Mouse (Mus musculus) embryonic facial prominence, embryonic 13.5 days (tissue): ENCODE results near the gene Olfr1336. TPM values are rescaled to one million over a fixed set of nuclear protein-coding genes. Genes with fewer than 3 reads are reported as not detected.
A peak's percentile ranks its signal among the peaks of the same experiment; 100 is the strongest.

Experiments used
- ATAC-seq: fragments of 200-750 bp; cut with Nextera tagmentation; 2 replicates; pipeline ENCODE4 v1.8.0; 2017; ENCODE audit warnings: low read depth; ENCODE audit not compliant: insufficient number of reproducible peaks, insufficient read depth, low FRiP score, low TSS enrichment
- H3K27ac ChIP-seq: fragments of 300-500 bp; sonication (generic); 2 replicates; pipeline ENCODE4 v1.5.1; 2015; ENCODE audit warnings: moderate library complexity, mild to moderate bottlenecking, inconsistent platforms
- H3K27me3 ChIP-seq: fragments of 300-500 bp; sonication (generic); 2 replicates; pipeline ENCODE4 v1.6.1; 2015; ENCODE audit warnings: mild to moderate bottlenecking, inconsistent platforms
- H3K36me3 ChIP-seq: fragments of 300-500 bp; sonication (generic); 2 replicates; pipeline ENCODE4 v1.6.1; 2015; ENCODE audit warnings: mild to moderate bottlenecking, inconsistent platforms
- H3K4me1 ChIP-seq: fragments of 300-500 bp; sonication (generic); 2 replicates; pipeline ENCODE4 v1.6.1; 2015; ENCODE audit warnings: inconsistent platforms
- H3K4me2 ChIP-seq: fragments of 300-500 bp; sonication (generic); 2 replicates; pipeline ENCODE4 v1.6.1; 2015; ENCODE audit warnings: moderate library complexity, mild to moderate bottlenecking, inconsistent platforms
- H3K4me3 ChIP-seq: fragments of 300-500 bp; sonication (generic); 2 replicates; pipeline ENCODE4 v1.5.1; 2015; ENCODE audit warnings: mild to moderate bottlenecking, inconsistent platforms
- H3K9ac ChIP-seq: fragments of 300-500 bp; sonication (generic); 2 replicates; pipeline ENCODE4 v1.6.1; 2015; ENCODE audit warnings: mild to moderate bottlenecking, inconsistent platforms
- H3K9me3 ChIP-seq: fragments of 300-500 bp; sonication (generic); 2 replicates; pipeline ENCODE4 v1.6.1; 2016; ENCODE audit warnings: inconsistent platforms
- WGBS: fragments of 180-500 bp; shearing (Covaris S2); methylation state at CpG from one replicate; pipeline ENCODE4 v1.1.7; 2015; ENCODE audit warnings: mixed read lengths; 5-methylcytosine and 5-hydroxymethylcytosine counted together
- polyA plus RNA-seq: library from polyadenylated mRNA; unstranded; fragments of >200 nt; fragmentation: Nextera tagmentation; extraction: Ambion mirVana; gene quantifications from 2 replicates; pipeline ENCODE4 v1.2.1, GENCODE M21; 2015

The Olfr1336 gene
- polyA plus RNA-seq, result not detected in 2 replicates

DNA sequence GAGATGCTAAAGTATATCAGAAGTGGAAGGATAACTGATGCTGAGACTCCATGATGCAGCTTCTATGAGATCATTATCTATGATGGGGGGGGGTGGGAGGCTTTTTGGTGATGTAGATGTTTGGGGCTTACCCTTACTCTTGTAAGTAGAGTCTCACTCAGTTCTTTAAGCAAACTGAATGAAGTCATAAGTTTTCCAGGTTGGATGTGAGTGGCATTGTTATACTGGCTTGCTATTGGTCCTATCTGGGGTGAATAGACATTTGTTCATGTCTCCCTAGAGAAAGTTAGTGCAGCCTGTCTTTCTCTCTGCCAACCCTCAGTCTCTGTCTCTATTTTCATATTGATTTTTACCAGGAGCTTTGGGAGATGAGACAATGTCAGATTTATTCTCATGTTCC lies at the start of gene Olfr1336:
Gene Olfr1336 (plus strand): TSS at position 301 of the 400 bp plus-strand sequence.
- Histone ChIP-seq H3K4me2 (no peak within 1 kb of the TSS), H3K4me1 (no peaks in the 10 kb centered on the region), H3K36me3 (no peaks in the 10 kb centered on the region), H3K27ac (no peak within 1 kb of the TSS), H3K4me3 (no peak within 1 kb of the TSS), H3K9ac (no peak within 1 kb of the TSS), H3K9me3 (peaks cover 5% of the 10 kb centered on the region; the same call in 1 of the 2 replicates), H3K27me3 (no peaks in the 10 kb centered on the region)
- ATAC-seq, result no peak

DNA sequence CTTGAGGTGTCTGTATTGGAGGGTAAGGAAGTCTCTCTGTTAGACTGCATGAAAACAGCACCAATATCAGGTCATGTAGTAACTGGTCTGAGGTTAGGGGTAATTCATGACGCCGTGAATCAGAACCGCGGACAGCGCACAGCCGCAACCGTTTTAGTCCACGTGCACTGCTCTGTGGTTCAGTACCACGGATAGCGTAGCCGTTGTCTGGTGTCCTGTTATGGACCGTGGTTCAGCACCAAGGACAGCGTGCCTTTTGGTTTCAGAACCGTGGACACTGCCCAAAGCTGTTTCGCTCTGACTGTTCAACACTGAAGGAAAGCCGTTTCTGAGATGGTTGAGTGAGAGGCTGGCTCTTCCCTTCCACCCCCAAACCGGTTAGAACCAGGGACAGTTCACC lies 45.9 kb upstream of the Olfr1336 start, which contains the start of gene Gm20715:
Gene Gm20715 (plus strand): TSS at position 235 of the 400 bp plus-strand sequence.
- H3K4me3 ChIP-seq, result no peak within 1 kb of the TSS
- no peaks in the 10 kb centered on the region; the same call in 1 of the 2 replicates for H3K27me3 ChIP-seq
- no peak within 1 kb of the TSS for H3K27ac ChIP-seq
- WGBS, result under 1% methylated on average over 17 of the region's 17 CpGs
- H3K4me2 ChIP-seq, result no peak within 1 kb of the TSS
- no peak within 1 kb of the TSS for H3K9ac ChIP-seq
- peak; percentile 88 for ATAC-seq
- H3K36me3 ChIP-seq, result no peaks in the 10 kb centered on the region
- H3K9me3 ChIP-seq, result no peaks in the 10 kb centered on the region
- H3K4me1 ChIP-seq, result no peaks in the 10 kb centered on the region

DNA sequence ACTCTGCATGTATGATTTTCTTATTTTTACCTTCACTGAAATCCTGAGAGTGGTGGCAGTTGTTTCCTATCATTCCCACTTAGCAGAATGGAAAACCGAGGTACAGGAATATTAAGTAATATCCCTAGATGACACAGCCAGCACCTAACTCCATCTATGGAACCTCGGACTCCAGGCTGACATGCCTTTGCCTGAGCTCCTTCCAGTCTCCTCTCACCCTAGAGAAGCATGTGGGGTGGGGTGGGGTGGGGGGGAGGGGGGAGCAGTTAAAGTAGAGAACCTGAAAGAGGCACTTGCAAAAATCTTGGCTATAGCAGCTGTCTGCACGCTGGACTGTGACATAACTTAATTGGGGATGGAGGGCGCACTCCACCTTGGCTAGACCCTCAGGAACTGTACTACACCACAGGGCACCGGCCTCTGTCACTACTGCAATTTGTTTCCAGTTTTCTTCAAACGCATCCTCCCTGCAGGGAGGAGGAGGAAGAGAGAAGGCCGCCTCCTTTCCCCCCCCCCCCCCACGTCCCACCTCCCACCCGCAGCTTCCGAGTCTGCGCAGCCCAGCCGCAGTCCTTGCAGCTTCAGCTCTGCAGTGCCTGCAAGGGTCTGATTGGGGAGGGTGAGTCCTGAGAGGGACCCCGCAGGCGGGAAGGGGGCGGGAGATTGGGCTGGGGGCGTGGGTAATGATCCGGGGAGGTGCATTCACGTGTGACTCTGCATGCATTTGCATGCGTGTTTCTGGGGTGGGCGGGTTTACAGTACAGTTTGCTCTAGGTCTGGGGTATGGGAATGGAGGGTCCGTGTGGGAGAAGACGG lies 41.1 kb upstream of the Olfr1336 start:
- Histone ChIP-seq H3K9ac (no peak overlapping the region), H3K27me3 (no peaks in the 10 kb centered on the region; the same call in 1 of the 2 replicates), H3K36me3 (no peaks in the 10 kb centered on the region), H3K4me2 (no peak overlapping the region), H3K4me3 (no peak overlapping the region), H3K9me3 (no peaks in the 10 kb centered on the region), H3K27ac (no peak overlapping the region), H3K4me1 (no peaks in the 10 kb centered on the region)
- no peak for ATAC-seq
- WGBS, result 10% methylated on average over 21 of the region's 22 CpGs

DNA sequence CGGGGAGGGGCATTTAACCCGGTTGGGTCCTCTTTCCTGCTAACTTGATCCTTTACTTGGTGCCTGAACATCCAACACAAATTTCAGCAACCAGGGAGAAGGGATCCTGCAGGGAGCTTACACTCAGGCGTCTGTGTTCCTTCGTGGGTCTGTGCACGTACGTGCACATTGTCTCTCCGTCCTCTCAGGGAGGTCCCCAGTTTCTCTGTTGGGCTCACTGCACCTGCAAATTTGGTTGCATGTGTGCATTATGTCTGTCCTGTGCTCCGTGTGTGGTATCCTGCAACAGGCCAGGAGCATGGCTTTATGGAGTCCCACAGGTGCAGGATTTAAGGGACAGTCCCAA lies 40.6 kb upstream of the Olfr1336 start:
- no peak for ATAC-seq
- H3K4me1 ChIP-seq, result no peaks in the 10 kb centered on the region
- 22% methylated on average over 8 of the region's 8 CpGs for WGBS
- no peak overlapping the region for H3K9ac ChIP-seq
- no peaks in the 10 kb centered on the region; the same call in 1 of the 2 replicates for H3K27me3 ChIP-seq
- no peaks in the 10 kb centered on the region for H3K9me3 ChIP-seq
- no peaks in the 10 kb centered on the region for H3K36me3 ChIP-seq
- no peak overlapping the region for H3K4me2 ChIP-seq
- no peak overlapping the region for H3K4me3 ChIP-seq
- no peak overlapping the region for H3K27ac ChIP-seq

DNA sequence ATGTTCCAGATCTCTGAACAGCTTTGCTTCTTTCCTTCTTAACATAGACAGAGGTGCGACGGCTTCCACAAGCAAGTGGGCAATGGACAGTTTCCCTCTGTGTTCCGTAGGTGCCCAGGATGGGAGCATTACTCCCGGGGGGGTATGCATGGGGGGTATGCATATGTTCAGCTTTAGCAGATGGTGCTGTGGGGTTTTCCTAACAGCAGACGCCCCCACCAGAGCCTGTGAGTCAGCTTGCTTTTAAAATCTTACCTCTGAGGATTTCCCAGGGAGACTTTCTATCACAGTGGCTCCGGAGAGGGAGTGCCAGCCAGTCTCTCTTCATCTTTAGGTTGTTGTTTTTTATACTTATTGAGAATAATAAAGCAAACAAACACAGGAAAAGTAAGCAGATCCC lies 36.1 kb upstream of the Olfr1336 start:
- Histone ChIP-seq H3K9ac (no peak overlapping the region), H3K27ac (no peak overlapping the region), H3K4me3 (no peak overlapping the region), H3K4me2 (no peak overlapping the region), H3K4me1 (no peaks in the 10 kb centered on the region), H3K27me3 (no peaks in the 10 kb centered on the region; the same call in 1 of the 2 replicates), H3K9me3 (no peaks in the 10 kb centered on the region), H3K36me3 (no peaks in the 10 kb centered on the region)
- ATAC-seq, result no peak
- 80% methylated on average over 6 of the region's 6 CpGs for WGBS

DNA sequence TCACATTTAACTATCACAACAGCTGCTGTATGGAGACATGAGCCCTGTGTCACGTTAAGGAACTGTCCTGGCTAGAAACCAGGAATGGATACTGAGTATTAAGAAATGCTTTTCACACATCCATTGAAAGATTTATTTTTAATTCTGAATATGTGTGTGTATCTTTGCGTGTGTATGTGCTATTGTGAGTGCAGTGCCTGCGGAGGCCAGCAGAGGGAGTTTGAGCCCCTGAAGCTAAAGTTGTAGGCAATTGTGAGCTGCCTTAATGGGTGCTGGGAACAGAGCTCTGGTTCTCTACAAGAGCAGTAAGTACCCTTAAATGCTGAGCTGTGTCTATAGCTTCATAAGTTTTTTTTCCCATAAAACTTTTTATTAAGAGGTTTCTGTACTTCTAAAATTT lies 26.6 kb upstream of the Olfr1336 start:
- no peaks in the 10 kb centered on the region for H3K36me3 ChIP-seq
- H3K27ac ChIP-seq, result no peak overlapping the region
- no peaks in the 10 kb centered on the region for H3K4me1 ChIP-seq
- H3K9me3 ChIP-seq, result 0 out of 2 replicates have a peak, but pooled peaks cover 4% of the 10 kb centered on the region
- no peaks in the 10 kb centered on the region for H3K27me3 ChIP-seq
- WGBS, result 84% methylated on average over 3 of the region's 3 CpGs
- no peak for ATAC-seq
- H3K4me3 ChIP-seq, result no peak overlapping the region
- H3K4me2 ChIP-seq, result no peak overlapping the region
- no peak overlapping the region for H3K9ac ChIP-seq

DNA sequence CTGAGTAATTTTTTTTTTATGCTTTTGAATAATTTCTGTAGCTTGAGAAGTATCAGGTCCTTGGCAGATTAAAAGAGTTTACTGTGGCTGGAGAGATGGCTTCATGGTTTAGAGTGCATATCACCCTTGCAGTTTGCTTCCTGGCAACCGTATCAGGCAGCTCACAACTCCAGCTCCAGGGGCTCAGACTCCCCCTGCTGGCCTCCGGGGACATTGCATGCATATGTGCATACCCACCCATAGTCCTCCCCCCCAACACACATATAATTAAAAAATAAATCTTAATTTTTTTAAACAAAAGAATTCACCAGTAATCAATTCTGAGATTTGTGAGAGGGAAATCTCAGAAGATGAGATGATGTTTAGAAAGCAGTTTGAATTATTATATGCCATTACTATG lies 25.6 kb upstream of the Olfr1336 start:
- no peaks in the 10 kb centered on the region for H3K36me3 ChIP-seq
- ATAC-seq, result no peak
- no peaks in the 10 kb centered on the region for H3K27me3 ChIP-seq
- no peak overlapping the region for H3K9ac ChIP-seq
- H3K9me3 ChIP-seq, result 0 out of 2 replicates have a peak, but pooled peaks cover 4% of the 10 kb centered on the region
- H3K4me2 ChIP-seq, result no peak overlapping the region
- no peaks in the 10 kb centered on the region for H3K4me1 ChIP-seq
- H3K4me3 ChIP-seq, result no peak overlapping the region
- WGBS, result 44% methylated on average over 2 of the region's 2 CpGs
- no peak overlapping the region for H3K27ac ChIP-seq

DNA sequence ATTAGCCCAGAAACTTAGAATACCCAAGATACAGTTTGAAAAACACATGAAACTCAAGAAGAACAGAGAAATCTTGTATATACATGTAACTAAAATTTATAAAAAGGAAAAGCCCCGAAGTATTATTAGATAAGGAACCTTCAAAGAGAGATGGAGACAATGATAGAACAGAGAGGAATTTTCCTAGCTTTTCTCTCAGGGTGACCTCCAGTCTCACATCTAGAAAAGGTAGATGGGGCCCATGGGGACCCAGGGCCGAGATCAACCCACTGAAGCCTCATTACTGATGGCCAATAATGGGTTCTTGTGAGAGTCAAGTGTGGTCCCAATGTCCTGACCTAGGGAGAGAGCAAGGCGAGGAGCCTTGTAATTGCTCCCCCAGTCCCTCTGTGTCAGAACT lies 17.6 kb upstream of the Olfr1336 start, which contains the start of gene Olfr1344:
Gene Olfr1344 (plus strand): TSS at position 301 of the 400 bp plus-strand sequence.
- H3K27me3 ChIP-seq, result no peaks in the 10 kb centered on the region
- H3K4me3 ChIP-seq, result no peak within 1 kb of the TSS
- no peaks in the 10 kb centered on the region for H3K36me3 ChIP-seq
- H3K4me2 ChIP-seq, result no peak within 1 kb of the TSS
- H3K9me3 ChIP-seq, result no peaks in the 10 kb centered on the region
- no peaks in the 10 kb centered on the region for H3K4me1 ChIP-seq
- WGBS, result 72% methylated on average over 3 of the region's 3 CpGs
- no peak within 1 kb of the TSS for H3K27ac ChIP-seq
- no peak for ATAC-seq
- no peak within 1 kb of the TSS for H3K9ac ChIP-seq

DNA sequence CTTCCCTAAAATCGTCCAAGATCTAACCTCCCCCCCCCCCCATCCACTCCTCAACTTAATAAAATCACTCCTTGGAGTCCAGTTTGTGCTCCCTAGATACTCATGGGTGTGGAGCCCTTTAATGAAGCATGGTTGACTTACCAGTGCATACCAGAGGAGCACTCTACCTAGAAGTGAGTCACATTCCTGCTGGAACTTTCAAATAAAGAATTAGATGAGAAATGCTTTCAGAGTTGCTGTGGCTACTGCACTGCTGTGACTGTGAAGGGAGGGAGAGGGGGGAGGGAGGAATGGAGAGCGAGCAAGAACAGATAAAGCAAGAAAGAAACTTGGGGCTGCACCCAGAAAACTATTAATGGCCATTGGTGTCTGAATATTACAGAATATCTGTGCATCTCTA lies 14.8 kb upstream of the Olfr1336 start:
- peaks cover 2% of the 10 kb centered on the region; the same call in 1 of the 2 replicates for H3K9me3 ChIP-seq
- no peak overlapping the region for H3K27ac ChIP-seq
- no peak overlapping the region for H3K4me3 ChIP-seq
- 71% methylated on average over 2 of the region's 2 CpGs for WGBS
- H3K4me1 ChIP-seq, result no peaks in the 10 kb centered on the region
- no peaks in the 10 kb centered on the region for H3K36me3 ChIP-seq
- H3K9ac ChIP-seq, result no peak overlapping the region
- no peak for ATAC-seq
- no peaks in the 10 kb centered on the region for H3K27me3 ChIP-seq
- no peak overlapping the region for H3K4me2 ChIP-seq

DNA sequence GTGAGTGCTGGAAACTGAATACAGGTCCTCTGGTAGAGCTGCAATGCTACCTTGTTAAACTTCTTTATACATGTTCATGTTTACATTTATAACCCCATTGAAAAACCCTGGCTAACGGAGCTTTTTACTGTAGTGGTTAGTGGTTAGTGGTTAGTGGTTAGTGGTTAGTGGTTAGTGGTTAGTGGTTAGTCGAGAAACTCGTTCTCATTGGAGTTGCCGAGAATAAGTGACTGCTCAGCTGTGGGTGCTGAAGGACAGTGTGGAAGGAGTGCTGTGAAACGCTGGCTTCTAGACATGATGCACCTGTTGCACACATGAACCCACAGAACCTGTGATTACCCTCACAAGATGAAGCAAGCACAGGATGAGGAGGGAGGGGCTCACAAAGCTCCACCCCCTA lies 8.2 kb upstream of the Olfr1336 start:
- ATAC-seq, result no peak
- H3K4me1 ChIP-seq, result no peaks in the 10 kb centered on the region
- no peak overlapping the region for H3K27ac ChIP-seq
- no peak overlapping the region for H3K4me2 ChIP-seq
- H3K9ac ChIP-seq, result no peak overlapping the region
- peaks cover 18% of the 10 kb centered on the region; the same call in 1 of the 2 replicates for H3K9me3 ChIP-seq
- H3K27me3 ChIP-seq, result no peaks in the 10 kb centered on the region
- 88% methylated on average over 5 of the region's 5 CpGs for WGBS
- no peaks in the 10 kb centered on the region for H3K36me3 ChIP-seq
- no peak overlapping the region for H3K4me3 ChIP-seq

DNA sequence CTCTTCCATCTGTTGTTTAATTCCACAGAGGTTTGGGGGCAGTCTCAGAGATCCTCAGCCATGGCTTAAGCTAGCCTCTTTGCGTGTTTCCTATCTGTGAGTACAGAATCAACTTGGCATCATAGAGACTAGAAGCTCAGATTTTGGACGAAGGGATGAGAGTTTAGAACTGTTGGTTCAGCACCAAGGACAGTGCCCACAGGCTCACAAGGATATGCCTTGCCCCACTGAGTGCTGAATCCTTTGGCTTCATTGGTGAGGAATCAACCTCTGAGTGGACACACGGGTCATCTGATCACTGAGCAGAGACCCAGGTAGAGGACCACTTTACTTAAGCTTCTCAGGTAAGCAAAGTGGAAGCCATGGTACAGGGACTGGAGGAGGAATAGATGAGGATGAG lies 431 bp downstream of the Olfr1336 start:
- 47% methylated on average over 3 of the region's 3 CpGs for WGBS
- no peak for ATAC-seq
- Histone ChIP-seq H3K4me1 (no peaks in the 10 kb centered on the region), H3K4me2 (no peak overlapping the region), H3K27me3 (no peaks in the 10 kb centered on the region), H3K9me3 (peaks cover 5% of the 10 kb centered on the region; the same call in 1 of the 2 replicates), H3K36me3 (no peaks in the 10 kb centered on the region), H3K4me3 (no peak overlapping the region), H3K27ac (no peak overlapping the region), H3K9ac (no peak overlapping the region)

DNA sequence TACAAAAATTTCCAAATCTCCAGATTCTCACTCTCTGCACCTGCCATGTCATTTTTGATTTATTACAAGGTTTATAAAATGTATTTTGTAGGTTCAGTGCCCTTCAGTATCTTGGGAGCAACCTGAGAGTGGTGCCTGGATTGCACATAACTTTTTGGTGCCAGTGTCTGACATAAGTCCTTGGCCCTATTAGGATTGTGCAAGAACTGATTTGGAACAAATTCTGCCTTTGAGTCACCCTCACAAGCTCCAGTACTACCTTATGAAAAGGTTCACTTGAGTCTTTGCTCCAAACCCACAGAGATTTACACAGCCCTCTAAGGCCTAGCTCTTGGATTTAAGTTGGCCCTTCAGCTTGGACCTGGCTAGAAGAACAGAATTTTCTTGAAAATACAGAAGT lies 11.0 kb downstream of the Olfr1336 start, which contains the start of gene Olfr1346:
Gene Olfr1346 (plus strand): TSS at position 151 of the 400 bp plus-strand sequence.
- ATAC-seq, result no peak
- Histone ChIP-seq H3K4me1 (no peaks in the 10 kb centered on the region), H3K9me3 (0 out of 2 replicates have a peak, but pooled peaks cover 3% of the 10 kb centered on the region), H3K36me3 (no peaks in the 10 kb centered on the region), H3K27me3 (no peaks in the 10 kb centered on the region), H3K27ac (no peak within 1 kb of the TSS), H3K4me2 (no peak within 1 kb of the TSS), H3K4me3 (no peak within 1 kb of the TSS), H3K9ac (no peak within 1 kb of the TSS)
